Mouse (Mus musculus) induced T-regulatory cell, adult 2 months (primary cell): ENCODE results near the gene Phactr3.
A peak's percentile ranks its signal among the peaks of the same experiment; 100 is the strongest.

Experiments
- DNase-seq: peaks from one replicate; pipeline ENCODE4 v3.0.0-alpha.2; 2012; ENCODE audit warnings: low read depth

Gene Phactr3

GRCm38 (mm10) chr2:178257986-178258555, 139.3 kb downstream of the Phactr3 start:
- no peak for DNase-seq

- DNase-seq: no peak
Measured at GRCm38 (mm10) chr2:178263055-178263454, 144.3 kb downstream of the Phactr3 start.

- DNase-seq: peak; percentile 13
Measured at GRCm38 (mm10) chr2:178264389-178264788, 145.6 kb downstream of the Phactr3 start.

GRCm38 (mm10) chr2:178265454-178265853, 146.7 kb downstream of the Phactr3 start:
- DNase-seq: no peak

GRCm38 (mm10) chr2:178270794-178271193, 152.0 kb downstream of the Phactr3 start:
- no peak for DNase-seq

GRCm38 (mm10) chr2:178272350-178272749, 153.6 kb downstream of the Phactr3 start:
- no peak for DNase-seq

- no peak for DNase-seq
Measured at GRCm38 (mm10) chr2:178274126-178274525, 155.4 kb downstream of the Phactr3 start.

- DNase-seq: no peak
Measured at GRCm38 (mm10) chr2:178277206-178277605, 158.4 kb downstream of the Phactr3 start.

GRCm38 (mm10) chr2:178281183-178281582, 162.4 kb downstream of the Phactr3 start:
- DNase-seq: no peak

- DNase-seq: peak; percentile 3
Measured at GRCm38 (mm10) chr2:178287285-178287684, 168.5 kb downstream of the Phactr3 start.

- DNase-seq: no peak
Measured at GRCm38 (mm10) chr2:178288666-178289065, 169.9 kb downstream of the Phactr3 start.

- no peak for DNase-seq
Measured at GRCm38 (mm10) chr2:178303453-178304187, 184.8 kb downstream of the Phactr3 start.

GRCm38 (mm10) chr2:178304188-178304529, 185.4 kb downstream of the Phactr3 start:
- DNase-seq: no peak

- DNase-seq: no peak
Measured at GRCm38 (mm10) chr2:178304669-178305068, 185.9 kb downstream of the Phactr3 start.

GRCm38 (mm10) chr2:178313539-178313938, 194.8 kb downstream of the Phactr3 start:
- no peak for DNase-seq

- no peak for DNase-seq
Measured at GRCm38 (mm10) chr2:178316281-178316680, 197.5 kb downstream of the Phactr3 start.

- DNase-seq: no peak
Measured at GRCm38 (mm10) chr2:178319766-178320165, 201.0 kb downstream of the Phactr3 start.

- no peak for DNase-seq
Measured at GRCm38 (mm10) chr2:178321271-178321670, 202.5 kb downstream of the Phactr3 start.

GRCm38 (mm10) chr2:178324410-178324809, 205.6 kb downstream of the Phactr3 start:
- no peak for DNase-seq

GRCm38 (mm10) chr2:178324818-178325217, 206.0 kb downstream of the Phactr3 start:
- DNase-seq: no peak

- no peak for DNase-seq
Measured at GRCm38 (mm10) chr2:178326067-178326466, 207.3 kb downstream of the Phactr3 start.

- no peak for DNase-seq
Measured at GRCm38 (mm10) chr2:178326750-178327465, 208.1 kb downstream of the Phactr3 start.

GRCm38 (mm10) chr2:178327466-178328040, 208.8 kb downstream of the Phactr3 start:
- peak; percentile 21 for DNase-seq
